Mouse (Mus musculus): ENCODE measurements around the gene Mettl23. TPM values are rescaled to one million over a fixed set of nuclear protein-coding genes. Genes with fewer than 3 reads are reported as not detected.

The Mettl23 gene
- 56.5 and 59.5 TPM in 2 replicates for polyA plus RNA-seq (2016; fragmentation: Nextera tagmentation; extraction: Ambion mirVana)

- peaks cover 59% of the 10 kb centered on the region for H3K36me3 ChIP-seq
These were observed at the start of gene Mettl23, which contains the start of gene Jmjd6 for GRCm38 (mm10) chr11:116843261-116844233. Gene Mettl23 (plus strand): TSS chr11:116843278. Gene Jmjd6 (minus strand): TSS chr11:116843449.

GRCm38 (mm10) chr11:116799364-116799763 lies 43.7 kb upstream of the Mettl23 start:
- no peak for DNase-seq (ENCODE audit: low spot score)

More at GRCm38 (mm10) chr11:116843261-116844233, at the start of gene Mettl23, which contains the start of gene Jmjd6:
- Histone ChIP-seq H3K4me3 (peak within 1 kb of the TSS; percentile 90), H3K9me3 (replicated peaks) (no peaks in the 10 kb centered on the region), H3K27ac (peak within 1 kb of the TSS; percentile 98), H3K4me1 (peaks cover 34% of the 10 kb centered on the region), H3K27me3 (ENCODE audit: low read depth, poor library complexity, severe bottlenecking) (no peaks in the 10 kb centered on the region)
- WGBS = under 1% methylated on average over 72 of the region's 72 CpGs
- peak; percentile 96 for DNase-seq (ENCODE audit: low spot score)

GRCm38 (mm10) chr11:116801106-116801505 lies 42.0 kb upstream of the Mettl23 start:
- WGBS = 77% methylated on average over 5 of the region's 5 CpGs
- no peak for DNase-seq (ENCODE audit: low spot score)
- H3K4me1 ChIP-seq = peaks cover 5% of the 10 kb centered on the region; the same call in 1 of the 2 replicates
- H3K9me3 ChIP-seq (replicated peaks) = no peaks in the 10 kb centered on the region
- no peak overlapping the region for H3K4me3 ChIP-seq
- no peaks in the 10 kb centered on the region for H3K27me3 ChIP-seq (ENCODE audit: low read depth, poor library complexity, severe bottlenecking)
- no peaks in the 10 kb centered on the region for H3K36me3 ChIP-seq
- no peak overlapping the region for H3K27ac ChIP-seq

More at GRCm38 (mm10) chr11:116799364-116799763, 43.7 kb upstream of the Mettl23 start:
- Histone ChIP-seq H3K4me3 (no peak overlapping the region), H3K36me3 (no peaks in the 10 kb centered on the region), H3K4me1 (peaks cover 8% of the 10 kb centered on the region; the same call in 1 of the 2 replicates), H3K27ac (no peak overlapping the region), H3K9me3 (replicated peaks) (no peaks in the 10 kb centered on the region), H3K27me3 (ENCODE audit: low read depth, poor library complexity, severe bottlenecking) (no peaks in the 10 kb centered on the region)
- 92% methylated on average over 5 of the region's 5 CpGs for WGBS

DNA sequence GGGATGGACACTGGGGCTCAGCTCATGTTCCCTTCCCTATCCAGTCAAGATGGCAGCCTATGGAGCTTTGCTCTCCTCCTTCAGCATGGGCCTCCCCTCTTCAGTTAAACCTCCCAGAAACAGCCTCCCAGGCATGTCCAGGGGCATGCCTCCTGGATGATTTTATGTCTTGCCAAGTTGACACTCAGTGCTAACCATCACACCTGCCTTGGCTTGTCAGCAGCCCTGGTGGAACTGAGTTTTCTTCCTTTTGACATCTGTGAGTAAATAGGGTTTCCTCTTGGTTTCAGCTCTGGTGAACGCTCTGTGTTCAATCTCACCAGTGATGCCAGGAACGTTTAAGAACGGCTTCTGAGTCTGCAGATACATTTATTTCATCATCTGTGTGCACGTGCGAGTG lies 40.4 kb upstream of the Mettl23 start:
- no peaks in the 10 kb centered on the region for H3K9me3 ChIP-seq (replicated peaks)
- 91% methylated on average over 5 of the region's 5 CpGs for WGBS

GRCm38 (mm10) chr11:116806136-116807071 lies 36.7 kb upstream of the Mettl23 start:
- no peaks in the 10 kb centered on the region for H3K36me3 ChIP-seq
- DNase-seq (ENCODE audit: low spot score) = no peak
- H3K9me3 ChIP-seq (replicated peaks) = no peaks in the 10 kb centered on the region
- WGBS = 88% methylated on average over 15 of the region's 15 CpGs
- no peak overlapping the region for H3K27ac ChIP-seq
- peaks cover 20% of the 10 kb centered on the region for H3K27me3 ChIP-seq (ENCODE audit: low read depth, poor library complexity, severe bottlenecking)
- H3K4me1 ChIP-seq = peaks cover 22% of the 10 kb centered on the region
- no peak overlapping the region for H3K4me3 ChIP-seq

More for the DNA sequence above, 40.4 kb upstream of the Mettl23 start:
- Histone ChIP-seq H3K27ac (no peak overlapping the region), H3K4me3 (no peak overlapping the region), H3K4me1 (peaks cover 5% of the 10 kb centered on the region; the same call in 1 of the 2 replicates), H3K36me3 (no peaks in the 10 kb centered on the region), H3K27me3 (ENCODE audit: low read depth, poor library complexity, severe bottlenecking) (no peaks in the 10 kb centered on the region)
- DNase-seq (ENCODE audit: low spot score) = no peak

DNA sequence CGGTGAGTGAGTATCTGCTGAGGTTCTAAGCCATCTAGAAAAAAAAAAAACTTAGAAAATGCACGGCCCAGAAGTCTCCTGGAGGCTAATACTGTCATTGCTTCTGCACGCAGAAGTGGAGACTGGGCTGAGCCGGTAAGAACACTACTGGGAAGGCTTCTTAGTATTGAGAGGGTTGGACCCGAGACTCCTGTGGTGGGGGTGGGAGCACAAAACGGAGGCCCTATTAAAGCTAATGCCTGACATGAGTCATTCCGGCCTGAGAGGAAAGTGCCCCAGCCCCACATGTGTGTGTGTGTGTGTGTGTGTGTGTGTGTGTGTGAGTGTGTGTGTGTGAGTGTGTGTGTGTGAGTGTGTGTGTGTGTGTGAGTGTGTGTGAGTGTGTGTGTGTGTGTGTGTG lies 36.0 kb upstream of the Mettl23 start:
- H3K9me3 ChIP-seq (replicated peaks) = no peaks in the 10 kb centered on the region
- no peak for DNase-seq (ENCODE audit: low spot score)
- no peak overlapping the region for H3K4me3 ChIP-seq
- H3K27me3 ChIP-seq (ENCODE audit: low read depth, poor library complexity, severe bottlenecking) = peaks cover 20% of the 10 kb centered on the region
- H3K36me3 ChIP-seq = no peaks in the 10 kb centered on the region
- H3K4me1 ChIP-seq = peaks cover 29% of the 10 kb centered on the region
- WGBS = 76% methylated on average over 7 of the region's 7 CpGs
- H3K27ac ChIP-seq = no peak overlapping the region

DNA sequence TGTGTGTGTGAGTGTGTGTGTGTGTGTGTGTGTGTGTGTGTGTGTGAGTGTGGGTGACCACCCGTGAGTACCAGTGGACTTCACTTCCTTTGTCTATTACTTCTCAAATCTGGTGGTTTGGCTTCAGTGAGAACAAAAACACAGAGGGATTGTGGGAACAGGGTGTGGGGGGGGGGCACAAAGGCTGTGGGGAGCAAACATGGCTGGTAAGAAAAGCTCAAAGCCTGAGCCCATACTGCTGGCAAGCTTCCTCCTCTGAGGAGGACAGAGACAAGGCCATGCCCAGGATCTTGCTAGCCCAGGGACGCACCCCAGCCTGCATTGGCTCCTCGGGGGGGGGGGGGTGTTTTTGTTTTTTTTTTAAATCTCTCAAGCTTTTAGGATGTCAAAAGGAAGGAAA lies 35.6 kb upstream of the Mettl23 start:
- no peak for DNase-seq (ENCODE audit: low spot score)
- Histone ChIP-seq H3K36me3 (no peaks in the 10 kb centered on the region), H3K9me3 (replicated peaks) (no peaks in the 10 kb centered on the region), H3K4me1 (peaks cover 33% of the 10 kb centered on the region), H3K27ac (peak overlapping the region; percentile 61), H3K27me3 (ENCODE audit: low read depth, poor library complexity, severe bottlenecking) (peaks cover 20% of the 10 kb centered on the region), H3K4me3 (no peak overlapping the region)
- WGBS = 96% methylated on average over 3 of the region's 3 CpGs

DNA sequence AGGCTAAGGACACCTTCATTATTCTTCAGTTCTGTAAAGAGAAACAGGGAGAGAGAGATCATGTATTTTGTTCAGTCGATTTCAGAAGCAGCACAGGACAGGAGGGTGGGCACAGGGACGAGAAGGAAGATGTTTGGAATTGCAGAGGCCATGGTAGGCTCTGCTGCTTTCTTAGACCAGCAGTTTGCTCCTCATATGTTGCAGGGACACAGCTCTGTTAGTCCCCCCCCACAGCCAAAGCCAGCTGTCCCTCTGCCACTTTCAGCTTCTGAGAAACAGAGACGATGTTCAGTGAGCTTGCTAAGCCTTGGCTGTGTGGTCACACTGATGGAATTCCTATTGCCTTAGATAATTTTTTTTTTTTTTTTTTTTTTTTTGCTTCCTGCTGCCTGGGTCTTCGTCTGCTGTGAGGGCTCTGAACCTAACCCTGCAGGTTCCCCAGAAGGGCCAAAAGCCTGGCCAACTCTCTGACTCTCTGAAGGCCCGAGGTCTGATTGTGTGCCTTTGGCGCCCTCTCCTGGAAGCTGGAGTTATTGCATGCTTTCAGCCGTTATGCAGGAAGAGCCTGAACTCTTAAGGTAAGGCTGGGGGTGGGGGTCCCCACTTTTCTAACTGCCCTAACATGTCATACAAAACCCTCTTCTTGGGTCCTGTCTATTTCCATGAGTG lies 35.0 kb upstream of the Mettl23 start:
- peak; percentile 90 for DNase-seq (ENCODE audit: low spot score)
- peak overlapping the region; percentile 61; the same call in 1 of the 2 replicates for H3K27ac ChIP-seq
- H3K4me3 ChIP-seq = no peak overlapping the region
- 32% methylated on average over 7 of the region's 7 CpGs for WGBS
- peaks cover 39% of the 10 kb centered on the region for H3K4me1 ChIP-seq
- H3K27me3 ChIP-seq (ENCODE audit: low read depth, poor library complexity, severe bottlenecking) = peaks cover 20% of the 10 kb centered on the region
- H3K9me3 ChIP-seq (replicated peaks) = no peaks in the 10 kb centered on the region
- H3K36me3 ChIP-seq = no peaks in the 10 kb centered on the region

DNA sequence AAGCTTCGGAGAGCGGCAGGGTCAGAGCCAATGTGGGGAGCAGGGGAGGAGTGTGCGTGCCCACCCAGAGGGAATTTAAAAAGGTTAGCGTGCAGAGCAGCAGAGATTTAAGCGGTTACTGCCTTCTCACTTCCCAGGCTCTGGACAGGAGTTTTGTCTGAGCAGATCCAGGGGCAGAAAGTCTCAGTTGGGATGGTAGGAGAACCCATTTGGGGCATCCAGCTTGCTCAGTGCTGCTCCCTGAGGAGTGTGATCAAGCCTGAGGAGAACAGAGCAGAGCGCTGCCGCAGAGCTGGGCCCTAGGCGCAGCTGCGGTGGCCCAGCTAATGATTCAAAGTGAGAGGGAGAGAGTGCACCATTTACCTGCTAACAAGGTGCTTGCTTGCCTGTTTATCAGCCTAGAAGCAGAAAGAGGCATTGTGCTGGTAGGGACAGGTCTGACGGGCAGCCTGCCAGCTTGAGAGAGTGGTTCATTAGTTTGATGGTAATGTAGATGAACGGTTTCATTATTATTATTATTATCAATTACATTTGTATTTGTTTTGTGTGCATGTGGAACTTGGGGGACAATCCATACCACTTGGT lies 34.2 kb upstream of the Mettl23 start:
- 75% methylated on average over 11 of the region's 11 CpGs for WGBS
- no peak overlapping the region for H3K27ac ChIP-seq
- DNase-seq (ENCODE audit: low spot score) = no peak

DNA sequence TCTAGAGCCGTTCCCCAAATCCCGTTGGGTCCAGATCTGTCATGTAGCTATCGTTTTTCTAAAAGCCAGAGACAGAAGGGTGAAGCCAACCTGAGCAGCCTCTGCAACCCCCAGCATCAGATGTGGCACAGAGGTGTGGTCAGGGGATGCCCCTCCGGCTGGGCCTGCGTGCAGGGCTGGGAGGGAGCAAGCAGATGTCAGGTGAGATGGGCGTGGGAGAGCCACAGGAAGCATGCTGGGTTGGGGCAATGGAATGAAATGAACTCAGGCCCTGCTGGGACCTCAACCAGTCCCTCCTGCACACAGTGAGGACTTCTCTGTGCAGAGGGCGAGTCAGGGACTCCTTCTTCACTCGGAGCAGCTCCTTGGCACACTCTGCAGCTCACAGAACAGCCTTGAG lies 33.6 kb upstream of the Mettl23 start:
- WGBS = 78% methylated on average over 8 of the region's 8 CpGs
- DNase-seq (ENCODE audit: low spot score) = no peak
- H3K4me1 ChIP-seq = peaks cover 53% of the 10 kb centered on the region

More for the DNA sequence above, 34.2 kb upstream of the Mettl23 start:
- Histone ChIP-seq H3K9me3 (replicated peaks) (no peaks in the 10 kb centered on the region), H3K4me3 (no peak overlapping the region), H3K27me3 (ENCODE audit: low read depth, poor library complexity, severe bottlenecking) (peaks cover 20% of the 10 kb centered on the region), H3K4me1 (peaks cover 47% of the 10 kb centered on the region), H3K36me3 (no peaks in the 10 kb centered on the region)

GRCm38 (mm10) chr11:116810528-116810927 lies 32.5 kb upstream of the Mettl23 start:
- DNase-seq (ENCODE audit: low spot score) = no peak
- Histone ChIP-seq H3K36me3 (no peaks in the 10 kb centered on the region), H3K4me1 (peaks cover 63% of the 10 kb centered on the region), H3K4me3 (peak overlapping the region; percentile 54; the same call in 1 of the 2 replicates), H3K9me3 (replicated peaks) (no peaks in the 10 kb centered on the region), H3K27ac (peak overlapping the region; percentile 40), H3K27me3 (ENCODE audit: low read depth, poor library complexity, severe bottlenecking) (peaks cover 20% of the 10 kb centered on the region)
- 68% methylated on average over 11 of the region's 11 CpGs for WGBS

More for the DNA sequence above, 33.6 kb upstream of the Mettl23 start:
- H3K4me3 ChIP-seq = no peak overlapping the region
- H3K27me3 ChIP-seq (ENCODE audit: low read depth, poor library complexity, severe bottlenecking) = peaks cover 20% of the 10 kb centered on the region
- 0 out of 2 replicates have a peak overlapping the region, but pooled peaks have one; percentile 40 for H3K27ac ChIP-seq
- no peaks in the 10 kb centered on the region for H3K36me3 ChIP-seq
- no peaks in the 10 kb centered on the region for H3K9me3 ChIP-seq (replicated peaks)

Measured in limb, embryonic 10.5 days (tissue).